Mouse (Mus musculus) thymus, adult 2 months (tissue): ENCODE data around the gene Itgal.

ENCODE experiments used
- CTCF ChIP-seq: fragments of 200-500 bp; IDR thresholded peaks from 2 replicates; pipeline ENCODE4 v1.5.1; 2012; ENCODE audit warnings: mild to moderate bottlenecking, control low read depth, low read length, moderate library complexity, borderline replicate concordance; ENCODE audit not compliant: control insufficient read depth, poor library complexity, insufficient read depth; ENCODE audit errors: extremely low read depth
- POLR2A ChIP-seq: fragments of 200-500 bp; IDR thresholded peaks from 2 replicates; pipeline ENCODE4 v1.6.1; 2012; ENCODE audit warnings: mild to moderate bottlenecking, low read length, control low read depth, moderate library complexity; ENCODE audit not compliant: control insufficient read depth, poor library complexity, insufficient read depth; ENCODE audit errors: extremely low read depth

GRCm38 (mm10) chr7:127280092-127280491 lies 16.0 kb upstream of the Itgal start:
- TF ChIP-seq CTCF (no peak), POLR2A (no peak)
